Mouse (Mus musculus) gonadal fat pad, adult 2 months (tissue): ENCODE data around the gene Cln3. TPM values are rescaled to one million over a fixed set of nuclear protein-coding genes. Genes with fewer than 3 reads are reported as not detected.

Source experiments
- DNase-seq: peaks from one replicate; pipeline ENCODE4 v3.0.0-alpha.2; 2012; ENCODE audit warnings: low read depth
- polyA plus RNA-seq: library from polyadenylated mRNA; depleted of rRNA; stranded (reverse); fragments of >200 nt; gene quantifications from 2 replicates; pipeline ENCODE4 v1.2.3, GENCODE M21; 2012

The Cln3 gene
- polyA plus RNA-seq, 1 experiment: 98.2 TPM

DNA sequence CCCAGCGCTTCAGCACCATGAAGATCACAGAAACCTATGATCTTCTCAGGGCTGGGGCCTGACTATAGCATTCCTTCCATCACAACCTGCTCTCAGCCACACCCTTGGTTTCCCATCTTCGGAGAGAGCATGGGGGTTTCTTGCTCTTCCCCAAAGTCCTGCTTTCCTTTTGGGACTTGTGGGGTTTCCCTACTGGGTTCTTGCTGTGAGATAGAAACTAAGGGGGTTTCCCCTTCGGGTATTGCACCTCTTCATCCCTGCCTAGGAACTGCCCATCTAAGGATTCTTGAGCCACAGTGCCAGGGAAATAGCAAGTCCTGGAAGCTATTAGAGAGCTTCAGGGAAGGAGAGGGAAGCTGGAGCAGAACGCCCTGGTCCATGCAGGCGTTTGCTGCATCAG, 10.3 kb upstream of the Cln3 start:
- no peak for DNase-seq

DNA sequence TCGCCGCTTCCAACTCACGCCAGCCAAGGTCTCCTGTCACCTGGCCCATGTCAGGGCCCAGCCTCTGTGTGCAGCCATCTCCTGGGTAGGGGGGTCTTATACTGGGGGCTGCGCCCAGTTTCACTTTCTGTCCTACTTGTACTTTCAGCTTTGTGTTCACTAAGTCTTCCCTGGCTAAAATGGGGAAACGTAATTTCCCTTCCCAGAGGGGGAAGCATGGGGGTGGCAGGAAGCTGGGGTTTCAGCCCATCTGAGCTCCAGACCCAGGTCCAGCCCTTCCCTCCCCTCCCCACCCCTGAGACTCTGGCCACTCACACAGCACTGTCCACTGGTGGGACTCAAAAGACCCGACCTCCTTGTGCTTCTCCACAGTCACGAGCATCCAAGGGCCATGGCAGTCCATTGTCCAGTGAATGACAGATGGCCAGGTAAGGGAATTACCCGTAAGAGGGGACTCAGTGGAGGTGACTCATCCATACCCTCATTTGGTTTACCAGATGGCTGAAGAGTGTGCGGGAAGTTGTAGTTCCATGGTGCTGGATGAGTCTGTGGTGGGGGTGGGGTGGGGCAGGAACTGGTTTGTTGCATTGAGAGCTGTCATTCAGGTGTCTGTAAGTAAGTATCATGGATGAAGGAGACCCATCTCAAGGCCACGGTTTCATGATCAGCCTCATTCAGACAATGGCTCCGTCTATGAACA, 9.4 kb upstream of the Cln3 start, which contains the start of gene Il27:
Il27 (minus strand) TSS at position 80 of the 700 bp plus-strand sequence.
- no peak for DNase-seq

DNA sequence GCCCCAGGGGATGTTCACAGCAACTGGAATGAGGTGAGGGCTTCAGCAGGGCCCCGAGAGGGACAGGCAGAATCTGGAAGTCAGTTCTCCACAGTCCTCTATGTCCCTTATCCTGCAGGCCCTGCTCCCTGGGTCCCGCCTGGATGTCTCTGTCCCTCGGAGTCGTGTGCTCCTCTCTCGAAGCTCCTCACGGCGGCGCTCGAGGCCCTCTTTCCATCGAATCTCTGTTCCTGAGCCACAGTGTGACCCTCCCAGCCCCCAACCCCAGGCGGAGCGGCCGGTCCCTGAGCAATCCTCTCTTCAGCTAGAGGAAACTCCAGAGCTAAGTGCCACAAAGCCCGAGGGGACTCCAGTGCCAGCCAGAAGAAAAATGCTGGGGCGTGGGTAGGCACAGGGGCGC, 2.2 kb upstream of the Cln3 start:
- no peak for DNase-seq

DNA sequence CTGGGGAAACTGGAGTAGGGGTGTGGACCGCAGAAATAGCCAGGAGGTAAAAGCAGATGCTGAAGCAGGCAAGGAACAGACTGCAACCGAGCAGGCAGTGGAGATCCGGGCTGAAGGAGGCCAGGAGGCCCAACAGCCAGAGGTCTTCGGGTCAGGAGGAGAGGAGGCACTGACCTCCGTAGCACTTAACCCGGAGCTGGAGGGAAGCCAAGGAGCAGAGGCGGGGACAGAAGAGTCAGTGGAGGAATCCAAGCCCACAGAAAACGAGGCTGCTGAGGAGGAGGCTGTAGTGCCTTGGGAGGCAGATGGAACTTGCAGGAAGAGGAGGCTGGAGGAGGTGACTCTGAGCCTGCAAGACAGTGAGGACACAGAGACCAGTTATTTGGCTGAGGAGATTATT, 1.2 kb upstream of the Cln3 start:
- no peak for DNase-seq

DNA sequence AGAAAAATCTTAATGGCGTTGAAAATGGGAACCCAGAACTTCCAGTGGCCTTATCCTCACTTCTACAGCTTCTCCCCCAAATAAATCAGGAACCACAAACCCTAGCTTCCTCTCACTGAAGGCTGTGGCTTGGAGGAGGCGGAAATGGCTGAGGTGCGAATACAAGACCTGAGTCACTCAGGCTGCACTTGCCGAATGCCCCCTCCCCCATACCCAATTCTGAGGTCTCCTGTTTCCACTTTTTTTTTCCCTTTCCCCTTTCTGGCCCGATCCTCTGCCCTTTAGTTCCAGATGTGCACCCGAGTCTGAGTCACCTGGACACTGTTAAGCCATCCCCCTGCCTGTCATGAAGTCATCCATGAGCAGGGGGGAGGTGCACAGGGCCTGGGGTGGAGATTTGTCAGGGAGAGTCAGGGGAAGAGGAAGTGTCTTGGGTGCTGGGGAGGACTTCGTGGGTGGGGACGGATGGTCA, 1.1 kb downstream of the Cln3 start, which contains the start of gene Apobr:
Apobr (plus strand) TSS at position 437 of the 472 bp plus-strand sequence.
- no peak for DNase-seq

DNA sequence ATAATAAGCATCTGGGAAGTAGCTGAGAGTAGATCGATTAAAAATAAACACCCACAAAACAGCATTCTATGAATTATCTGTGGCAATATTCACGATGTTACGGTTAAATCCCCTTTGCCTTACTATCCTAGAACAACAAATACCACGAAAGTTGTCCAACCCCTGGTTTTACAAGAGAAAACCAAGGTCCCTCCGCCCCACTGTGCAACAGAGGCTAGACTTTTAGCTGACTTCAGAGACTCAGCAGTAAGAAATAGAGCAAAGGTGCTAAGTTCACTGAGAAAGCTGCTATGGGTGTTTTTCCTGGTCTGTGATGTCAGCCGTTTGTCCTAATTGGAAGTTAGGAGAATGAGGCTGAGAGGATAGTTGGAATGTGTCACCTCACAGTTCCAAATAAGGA, 1.9 kb downstream of the Cln3 start:
- no peak for DNase-seq

DNA sequence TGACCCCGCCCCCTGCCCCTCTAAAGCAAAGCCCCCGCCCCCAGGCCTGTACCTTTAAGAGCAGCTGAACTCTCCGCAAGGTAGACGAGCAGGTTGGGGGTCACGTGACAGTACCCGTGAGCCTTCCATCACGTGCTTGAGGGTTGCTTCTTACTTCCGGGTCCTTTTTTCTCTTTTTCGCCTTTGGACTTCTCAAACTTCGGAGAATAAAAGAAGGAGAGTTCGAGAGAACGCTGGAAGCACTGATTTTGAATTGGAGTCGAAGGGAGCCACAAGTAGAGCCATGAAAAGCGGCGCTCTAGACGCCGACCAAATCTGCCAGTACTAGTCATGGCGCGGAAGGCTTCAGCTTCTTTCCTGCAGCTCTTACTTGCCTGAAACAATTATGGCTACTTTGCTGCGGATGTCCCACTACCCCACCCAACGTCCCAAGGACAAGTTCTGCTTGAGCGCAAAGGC, 2.3 kb downstream of the Cln3 start:
- no peak for DNase-seq

DNA sequence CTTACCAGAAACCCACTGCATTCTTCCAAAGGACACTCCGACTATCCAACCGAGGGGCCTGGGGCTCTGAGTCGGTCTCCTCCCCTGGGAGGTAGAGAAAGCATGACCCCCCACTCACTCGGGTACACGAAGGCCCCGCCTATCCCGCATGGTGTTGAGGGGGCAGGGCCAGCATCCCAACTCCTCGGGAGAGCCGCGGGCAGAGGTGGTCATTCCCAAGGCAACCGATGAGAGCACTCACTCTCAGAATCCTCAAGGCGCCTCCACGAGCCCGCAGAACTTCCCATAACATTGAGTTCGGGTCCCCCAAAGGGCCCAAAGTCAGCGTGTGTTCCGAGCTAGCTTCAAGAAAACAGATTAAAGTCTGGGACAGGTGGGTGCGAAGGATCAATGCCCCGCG, 2.9 kb downstream of the Cln3 start:
- DNase-seq: no peak

DNA sequence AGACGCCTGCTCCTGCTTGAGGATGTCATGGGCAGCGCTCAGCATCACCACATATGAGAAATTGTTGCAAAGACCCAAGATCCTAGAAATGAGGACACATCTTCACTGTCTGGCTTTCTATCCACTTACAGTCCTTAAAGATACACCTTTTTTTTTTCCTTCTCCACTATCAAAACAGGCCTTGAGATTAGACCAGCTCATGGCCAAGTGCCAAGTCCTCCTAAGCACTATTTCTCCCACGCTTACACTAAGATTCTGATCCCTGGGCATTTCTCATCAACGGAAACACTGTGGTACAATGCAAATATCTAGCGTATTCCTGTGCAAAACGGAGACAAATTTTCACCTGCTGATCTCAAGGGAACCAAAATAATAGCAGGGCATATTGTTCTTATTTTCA, 4.0 kb downstream of the Cln3 start:
- DNase-seq: no peak

DNA sequence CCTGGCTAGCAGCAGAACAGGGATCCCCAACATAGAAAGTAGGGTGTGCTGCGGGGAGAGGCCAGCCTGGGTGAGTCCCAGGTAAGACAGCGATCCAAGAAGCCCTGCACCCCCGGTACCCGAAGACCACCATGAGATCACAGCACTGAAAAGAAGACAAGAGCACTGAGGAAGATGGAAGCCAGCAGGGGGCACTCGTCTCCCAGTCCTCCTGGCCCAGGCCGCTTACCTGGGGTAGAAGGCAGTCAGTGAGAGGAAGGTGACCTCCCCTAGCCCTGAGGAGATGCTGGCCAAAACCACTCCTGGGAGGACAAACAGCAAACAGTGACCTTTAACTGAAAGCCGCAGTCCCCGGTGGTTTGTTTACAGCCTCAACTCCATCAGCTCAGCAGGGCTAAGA, 6.4 kb downstream of the Cln3 start:
- DNase-seq: no peak

DNA sequence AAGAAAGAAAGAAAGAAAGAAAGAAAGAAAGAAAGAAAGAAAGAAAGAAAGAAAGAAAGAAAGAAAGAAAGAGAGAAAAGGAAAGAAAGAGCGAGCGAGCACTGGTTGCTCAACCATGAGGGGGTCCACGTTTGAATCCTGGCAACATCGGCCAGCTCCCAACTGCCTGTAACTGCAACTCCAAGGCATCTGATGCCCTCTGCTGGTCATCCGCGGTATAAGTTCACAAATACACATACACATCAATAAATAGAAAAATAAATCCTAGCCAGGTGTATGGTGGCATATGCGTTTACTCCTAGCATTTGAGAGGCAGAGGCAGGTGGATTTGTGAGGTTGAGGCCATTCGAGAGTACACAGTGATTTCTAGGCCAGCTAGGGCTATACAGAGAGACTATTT, 8.7 kb downstream of the Cln3 start:
- DNase-seq: no peak

DNA sequence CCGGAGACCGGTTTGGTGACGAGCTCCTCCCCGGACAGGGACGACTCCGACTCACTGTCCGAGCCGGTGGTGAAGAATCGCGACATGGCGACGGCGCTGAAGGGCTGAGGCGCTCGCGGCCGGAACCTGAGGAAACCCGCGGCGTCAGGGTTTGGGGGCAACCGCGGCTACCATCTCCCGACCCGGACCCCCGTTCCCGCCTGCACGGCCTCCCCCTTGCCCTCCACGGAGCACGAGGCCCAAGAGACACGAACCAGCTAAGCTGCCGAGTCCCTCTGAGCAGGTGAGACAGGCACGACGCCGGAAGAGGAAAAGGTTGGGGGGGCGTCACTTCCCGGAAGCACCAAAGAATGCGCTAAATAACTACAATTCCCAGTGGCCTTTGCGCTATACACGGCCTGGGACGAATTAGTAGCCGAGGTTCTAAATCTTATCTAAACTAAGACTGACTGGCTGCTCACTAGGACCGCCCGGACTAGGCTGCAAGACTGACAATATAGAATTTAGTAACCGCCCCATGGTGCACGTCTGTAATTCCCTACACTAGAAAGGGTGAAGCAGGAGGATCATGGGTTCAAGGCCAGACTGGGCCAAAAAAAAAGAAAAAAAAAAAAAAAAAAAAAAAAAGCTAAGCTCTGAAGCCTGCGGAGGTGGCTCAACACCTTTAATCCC, 19.4 kb downstream of the Cln3 start, which contains the start of gene Eif3c:
Eif3c (minus strand) TSS at position 318 of the 672 bp plus-strand sequence.
- DNase-seq: peak; percentile 76

DNA sequence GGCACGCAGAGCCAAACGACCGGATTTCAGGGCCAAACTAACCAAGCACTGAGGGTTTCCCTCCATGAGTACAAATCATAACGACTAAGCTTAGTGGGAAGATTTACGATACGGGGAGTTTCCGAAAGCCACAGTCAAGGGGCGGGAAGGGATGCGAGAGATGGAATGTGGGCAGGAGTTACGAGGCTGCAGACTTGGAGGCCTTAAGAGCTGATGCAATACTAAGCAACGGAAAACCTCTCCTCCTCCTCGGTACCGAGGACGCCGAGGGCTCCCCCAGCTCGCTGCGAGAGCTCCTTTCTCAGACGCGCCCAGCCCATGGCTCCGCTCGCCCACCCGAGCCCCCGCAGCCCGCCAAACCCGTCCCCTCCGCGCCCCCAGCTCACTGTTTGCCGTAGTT, 19.9 kb downstream of the Cln3 start:
- peak; percentile 68 for DNase-seq

DNA sequence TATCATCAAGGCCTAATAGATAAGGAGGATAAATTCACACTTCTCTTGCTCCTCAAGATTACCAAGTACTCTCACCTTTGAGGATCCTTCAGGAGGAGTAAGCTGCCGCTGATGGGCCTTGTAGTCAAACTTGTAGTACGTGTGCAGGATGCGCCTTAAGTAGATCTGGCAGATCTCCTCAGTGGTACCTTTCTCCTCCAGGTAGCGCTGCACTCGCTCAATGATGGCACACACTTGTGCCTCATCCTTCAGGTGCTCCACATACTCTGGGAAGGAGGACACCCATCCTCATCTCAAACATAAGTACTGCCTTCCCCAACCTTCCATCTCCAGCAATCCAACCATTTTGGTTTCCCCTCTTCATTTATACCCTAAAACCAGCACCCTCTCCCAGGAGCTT, 29.0 kb downstream of the Cln3 start:
- DNase-seq: no peak

DNA sequence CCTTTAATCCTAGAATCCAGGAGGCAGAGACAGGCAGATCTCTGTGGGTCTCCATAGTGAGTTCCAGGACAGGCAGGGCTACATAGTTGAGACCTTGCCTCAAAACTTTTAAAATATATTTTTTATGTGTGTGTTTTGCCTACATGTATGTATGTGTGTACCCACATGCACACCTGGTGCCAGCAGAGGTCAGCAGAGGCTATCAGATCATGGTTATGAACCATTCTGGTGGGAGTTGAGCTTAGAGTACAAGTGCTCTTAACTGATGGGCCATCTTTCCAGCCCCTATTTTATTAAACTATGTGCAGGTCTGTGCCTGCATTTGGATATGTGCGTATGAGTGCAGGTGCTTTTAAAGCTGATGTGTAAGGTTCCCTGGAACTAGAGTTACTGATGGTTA, 30.8 kb downstream of the Cln3 start:
- DNase-seq: no peak

DNA sequence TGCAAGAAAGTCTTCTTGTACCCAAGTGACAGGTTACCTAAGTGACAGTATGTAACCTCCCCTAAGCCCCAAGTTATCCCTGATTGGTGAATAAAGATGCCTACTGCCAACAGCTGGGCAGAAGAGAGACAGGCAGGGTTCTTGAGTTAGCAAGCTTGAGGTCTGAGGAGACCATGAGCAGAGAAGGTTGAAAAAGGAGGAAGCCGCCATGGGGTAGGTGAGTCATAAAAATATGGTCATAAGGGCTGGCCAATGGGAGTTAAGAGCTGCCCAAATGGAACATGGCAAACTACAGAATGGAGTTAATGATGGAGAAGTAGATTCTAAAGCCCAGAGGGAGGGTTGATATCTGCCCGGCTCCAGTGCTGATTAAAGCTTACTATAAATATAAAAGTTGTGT, 40.0 kb downstream of the Cln3 start:
- DNase-seq: no peak

DNA sequence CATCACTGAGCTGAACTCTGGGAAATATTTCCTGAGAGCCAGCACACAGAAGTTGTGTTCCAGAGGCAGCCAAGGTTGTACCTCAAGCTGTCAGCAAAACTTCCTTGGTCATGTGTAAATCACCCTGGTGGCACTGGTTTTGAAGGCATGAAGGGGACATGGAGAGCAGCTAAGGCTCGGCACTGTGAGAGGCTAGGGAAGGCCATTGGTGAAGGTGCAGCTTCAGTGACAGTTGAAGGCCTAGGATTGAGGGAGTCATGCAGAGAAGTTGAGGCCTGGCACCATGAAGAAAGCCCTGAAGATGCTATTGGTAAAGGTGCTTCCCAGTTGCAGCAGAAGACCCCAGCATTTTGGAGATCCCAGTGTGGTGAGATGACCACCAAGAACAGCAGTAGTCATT, 44.0 kb downstream of the Cln3 start:
- DNase-seq: no peak

DNA sequence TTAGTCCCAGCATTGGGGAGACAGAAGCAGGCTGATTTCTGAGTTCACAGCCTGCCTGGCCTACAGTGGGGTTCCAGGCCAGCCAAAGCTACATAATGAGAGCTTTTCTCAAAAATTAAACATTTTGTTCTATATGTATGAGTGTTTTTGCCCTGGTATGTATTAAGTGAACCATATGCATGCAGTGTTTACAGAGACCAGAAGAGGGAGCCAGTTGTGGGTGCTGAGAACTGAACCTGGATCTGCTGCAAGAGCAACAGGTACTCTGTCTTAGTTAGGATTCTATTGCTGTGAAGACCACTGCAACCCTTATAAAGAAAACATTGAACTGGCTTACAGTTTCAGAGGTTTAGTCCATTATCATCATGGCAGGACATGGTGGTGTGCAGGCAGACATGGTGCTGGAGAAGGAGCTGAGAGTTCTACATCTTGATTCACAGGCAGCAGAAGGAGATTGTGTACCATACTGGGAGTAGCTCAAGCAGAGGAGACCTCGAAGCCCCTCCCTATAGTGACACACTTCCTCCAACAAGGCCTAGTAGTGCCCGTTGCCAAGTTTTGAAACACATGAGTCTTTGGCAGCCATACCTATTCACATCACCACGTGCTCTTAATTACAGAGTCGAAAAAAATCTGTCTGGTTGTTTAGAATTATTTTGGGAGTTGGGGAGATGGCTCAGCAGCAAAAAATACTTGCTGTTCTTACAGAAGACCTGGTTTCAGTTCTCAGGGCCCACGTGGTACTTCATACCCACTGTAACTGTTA, 47.6 kb downstream of the Cln3 start:
- no peak for DNase-seq

DNA sequence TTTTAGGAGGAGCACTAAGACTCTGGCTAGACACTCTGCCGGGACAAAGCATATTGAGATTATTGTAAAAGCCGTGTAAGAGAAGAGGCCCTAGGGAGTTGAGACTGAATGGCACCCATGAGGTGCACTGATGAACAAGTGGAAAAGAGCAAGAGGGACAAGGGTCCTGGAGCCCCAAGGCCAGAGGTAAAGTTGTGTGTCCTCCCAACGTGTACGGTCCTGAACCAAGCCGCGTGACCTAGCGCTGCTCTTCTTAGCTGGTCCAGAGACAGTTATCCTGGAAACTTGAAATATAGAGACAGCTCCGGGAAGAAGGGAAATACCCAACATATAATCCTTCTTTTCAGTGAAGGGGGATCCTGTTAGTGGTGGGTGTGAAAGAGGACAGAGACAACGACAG, 49.2 kb downstream of the Cln3 start:
- DNase-seq: no peak

DNA sequence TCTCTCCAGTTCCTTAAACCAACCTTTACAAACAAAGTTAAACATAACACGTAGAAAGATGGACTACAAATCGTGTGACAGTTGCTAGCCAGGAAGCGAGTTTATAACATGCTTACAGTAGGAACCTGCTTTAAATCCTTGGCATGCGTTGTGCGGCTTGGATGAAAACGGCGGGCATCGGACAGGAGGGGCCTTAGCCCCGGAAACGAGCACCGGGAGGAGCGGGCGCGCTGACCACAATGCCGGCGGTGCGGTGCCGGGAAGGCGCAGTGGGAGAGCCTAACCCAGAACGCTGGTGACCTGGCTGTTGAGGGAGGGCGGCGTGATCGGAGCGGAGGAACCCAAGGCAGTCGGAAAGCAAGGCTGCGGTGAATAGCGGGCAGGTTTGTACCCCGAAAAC, 49.9 kb downstream of the Cln3 start:
- DNase-seq: no peak

DNA sequence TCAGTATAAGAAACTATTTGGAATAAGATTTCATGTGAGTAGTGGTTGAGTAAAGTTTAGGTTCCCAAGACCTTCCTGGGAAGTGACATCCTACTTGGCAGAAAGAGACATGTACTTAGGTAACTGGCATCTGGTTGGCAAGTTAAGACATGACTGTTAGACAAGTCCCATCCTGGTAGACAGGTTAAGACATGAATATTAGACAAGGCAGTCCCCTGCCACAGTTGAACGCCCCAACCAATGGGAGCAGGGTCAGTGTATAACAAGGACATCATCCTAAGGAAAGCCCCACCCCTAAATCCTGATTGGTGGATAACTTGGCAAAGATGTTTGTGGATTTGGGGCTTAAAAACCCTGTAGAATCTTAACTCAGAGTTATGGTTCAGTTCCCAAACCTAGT, 52.2 kb downstream of the Cln3 start:
- peak; percentile 37 for DNase-seq

DNA sequence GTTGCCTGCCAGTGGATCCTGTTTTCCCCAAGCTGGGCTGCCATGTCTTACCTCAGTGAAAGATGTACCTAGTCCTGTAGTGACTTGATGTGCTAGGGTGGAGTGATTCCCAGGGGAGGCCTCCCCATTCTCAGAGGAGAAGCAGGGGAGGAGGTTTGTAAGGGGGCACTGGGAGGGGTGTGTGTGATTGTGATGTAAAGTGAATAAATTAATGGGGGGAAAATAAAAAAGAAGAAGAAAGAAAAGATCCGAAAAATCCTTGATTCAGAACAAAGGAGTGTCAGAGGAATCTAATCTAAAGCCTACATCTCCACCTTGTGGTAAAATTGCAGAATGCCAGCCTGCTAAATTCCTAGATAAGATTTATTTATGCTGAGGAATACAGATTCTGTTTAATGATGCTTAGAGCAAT, 57.4 kb downstream of the Cln3 start:
- DNase-seq: no peak

DNA sequence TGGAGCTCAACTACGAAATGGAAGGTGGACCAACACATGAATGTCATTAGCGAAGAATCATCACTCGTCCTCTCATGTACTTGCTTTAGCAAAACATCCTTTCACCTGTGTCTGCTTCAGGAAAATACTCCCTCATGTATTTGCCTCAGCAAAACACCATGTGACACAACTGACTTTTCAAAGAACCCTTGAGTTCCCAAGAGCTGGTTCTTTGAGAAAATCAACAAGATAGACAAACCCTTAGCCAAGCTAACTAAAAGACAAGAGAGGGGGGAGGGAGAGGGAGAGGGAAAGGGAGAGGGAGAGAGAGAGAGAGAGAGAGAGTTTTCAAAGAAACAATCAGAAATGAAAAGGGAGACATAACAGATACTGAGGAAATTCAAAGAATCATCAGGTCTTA, 62.3 kb downstream of the Cln3 start:
- no peak for DNase-seq
